ENCODE assay signal across 8 mouse cellular contexts in genomic region chr10:69005199-69005872, GRCm38 (mm10).
DNase-seq lines count a peak whose midpoint lies in the region; ATAC-seq and TF ChIP-seq lines count a peak whose summit lies in the region.

No protein-coding gene starts in this region.

- peaks cover 5% of the 10 kb centered on the region for H3K9me3 ChIP-seq in kidney, embryonic 16.5 days (ENCODE audit: low read length)
- H3K9me3 ChIP-seq in forebrain, postnatal 0 days (ENCODE audit: low read length), result 0 out of 2 replicates have a peak, but pooled peaks cover 4% of the 10 kb centered on the region
- peaks cover 8% of the 10 kb centered on the region; the same call in 1 of the 2 replicates for H3K9me3 ChIP-seq in liver, embryonic 13.5 days (replicated peaks)

- DNase-seq in kidney, adult 11 months, result peak; percentile 46
- peak; percentile 60 for DNase-seq in brain, adult 2 months (ENCODE audit: low read depth, low spot score)
- peak; percentile 90 for DNase-seq in forebrain, postnatal 0 days
- peak; percentile 92 for DNase-seq in kidney, postnatal 10 days
- DNase-seq in liver, embryonic 13.5 days, result peak; percentile 3
- DNase-seq in retina, postnatal 7 days (ENCODE audit: low read depth, low spot score), result peak; percentile 57
- DNase-seq in thymus, postnatal 36 days, result peak; percentile 46 to 57

- H3K9ac ChIP-seq in kidney, embryonic 16.5 days (replicated peaks; ENCODE audit: low read length), result no peak overlapping the region
- no peak overlapping the region for H3K9ac ChIP-seq in forebrain, postnatal 0 days
- no peak overlapping the region for H3K9ac ChIP-seq in liver, embryonic 13.5 days

- peak; percentile 94 for TF ChIP-seq CTCF in forebrain, postnatal 0 days (IDR thresholded peaks at IDR 0.05; ENCODE audit: low read depth)

- H3K27me3 ChIP-seq in kidney, embryonic 16.5 days (ENCODE audit: insufficient read depth, low read length), result no peaks in the 10 kb centered on the region
- no peaks in the 10 kb centered on the region for H3K27me3 ChIP-seq in forebrain, postnatal 0 days (ENCODE audit: insufficient read depth, low read length)
- no peaks in the 10 kb centered on the region for H3K27me3 ChIP-seq in liver, embryonic 13.5 days

- no peak for ATAC-seq in kidney, embryonic 16.5 days (ENCODE audit: low FRiP score, low TSS enrichment)
- ATAC-seq in forebrain, postnatal 0 days, result peak; percentile 38; the same call in 1 of the 2 replicates
- ATAC-seq in liver, embryonic 13.5 days (ENCODE audit: low read depth), result no peak

- 34% methylated on average over 9 of the region's 9 CpGs for WGBS in kidney, embryonic 16.5 days
- WGBS in forebrain, postnatal 0 days, result 50% methylated on average over 9 of the region's 9 CpGs
- WGBS in liver, embryonic 13.5 days (ENCODE audit: insufficient replicate concordance), result 36% methylated on average over 9 of the region's 9 CpGs

- no peaks in the 10 kb centered on the region for H3K36me3 ChIP-seq in kidney, embryonic 16.5 days (ENCODE audit: insufficient read depth, low read length)
- no peaks in the 10 kb centered on the region for H3K36me3 ChIP-seq in forebrain, postnatal 0 days (ENCODE audit: insufficient read depth)
- H3K36me3 ChIP-seq in liver, embryonic 13.5 days, result no peaks in the 10 kb centered on the region

- H3K4me1 ChIP-seq in kidney, embryonic 16.5 days (ENCODE audit: insufficient read depth, low read length), result no peaks in the 10 kb centered on the region
- no peaks in the 10 kb centered on the region for H3K4me1 ChIP-seq in forebrain, postnatal 0 days (ENCODE audit: insufficient read depth)
- no peaks in the 10 kb centered on the region for H3K4me1 ChIP-seq in liver, embryonic 13.5 days (replicated peaks)

- no peak overlapping the region for H3K4me3 ChIP-seq in kidney, embryonic 16.5 days (ENCODE audit: low read length)
- no peak overlapping the region for H3K4me3 ChIP-seq in forebrain, postnatal 0 days (ENCODE audit: low read depth, low read length)
- H3K4me3 ChIP-seq in liver, embryonic 13.5 days (replicated peaks), result no peak overlapping the region

- no peak overlapping the region for H3K4me2 ChIP-seq in kidney, embryonic 16.5 days (replicated peaks; ENCODE audit: low read depth, low read length)
- H3K4me2 ChIP-seq in forebrain, postnatal 0 days (ENCODE audit: low read depth), result no peak overlapping the region
- H3K4me2 ChIP-seq in liver, embryonic 13.5 days, result no peak overlapping the region

- H3K27ac ChIP-seq in kidney, embryonic 16.5 days (ENCODE audit: low read length), result no peak overlapping the region
- H3K27ac ChIP-seq in forebrain, postnatal 0 days (ENCODE audit: low read depth, low read length), result no peak overlapping the region
- H3K27ac ChIP-seq in liver, embryonic 13.5 days, result no peak overlapping the region

Comparison
In these comparisons a context has a peak if more than half of its experiments do, and no peak if none do; other contexts are left out.
1. DNase-seq: peak in every context shown above with its lines; median percentile 92 in kidney, postnatal 10 days; 90 in forebrain, postnatal 0 days; 60 in brain, adult 2 months; 57 in retina, postnatal 7 days; 52 in thymus, postnatal 36 days; 46 in kidney, adult 11 months; 3 in liver, embryonic 13.5 days.